Mouse (Mus musculus) heart, adult 18-20 months (tissue): ENCODE measurements around the gene Emc6. TPM values are rescaled to one million over a fixed set of nuclear protein-coding genes. Genes with fewer than 3 reads are reported as not detected.

Experiments used
- total RNA-seq, 2 experiments: library from RNA; stranded (reverse); gene quantifications; 2 replicates each; pipeline ENCODE4 v1.2.3; 2021

Gene Emc6
- total RNA-seq, 2 experiments from 2014 or later = 94.8 to 98.0 TPM

Other genes with a start within 250 kb of the Emc6 start
- gene Atp2a3, start 215.9 kb downstream of the Emc6 start, total RNA-seq = 10 to 100 TPM in 1 of 2 experiments, 1 to 10 TPM in 1; 8.6 to 15.8 TPM
- under 1 TPM; 0.25 to 0.28 TPM for gene P2rx1, start 177.9 kb downstream of the Emc6 start, total RNA-seq
- gene Camkk1, start 158.0 kb downstream of the Emc6 start, total RNA-seq = under 1 TPM; 0.90 to 0.92 TPM
- 1 to 10 TPM; 5.6 to 6.2 TPM for gene Ncbp3, start 129.3 kb downstream of the Emc6 start, total RNA-seq
- gene Itgae, start 86.5 kb downstream of the Emc6 start, total RNA-seq = under 1 TPM; 0.10 to 0.41 TPM
- gene Haspin, start 38.7 kb downstream of the Emc6 start, total RNA-seq = under 1 TPM; 0.12 to 0.21 TPM
- 10 to 100 TPM; 14.4 to 17.1 TPM for gene P2rx5, start 16.6 kb downstream of the Emc6 start, total RNA-seq
- gene Tax1bp3, start within 50 bp of the Emc6 start, total RNA-seq = 10 to 100 TPM; 48.7 to 53.3 TPM
- 1 to 10 TPM; 10.0 TPM for gene Ctns, start 22.0 kb upstream of the Emc6 start, total RNA-seq
- gene Shpk, start 22.4 kb upstream of the Emc6 start, total RNA-seq = 1 to 10 TPM in 1 of 2 experiments, under 1 TPM in 1; 0.92 to 1.5 TPM
- not detected for gene Trpv1, start 57.3 kb upstream of the Emc6 start, total RNA-seq
- not detected for gene Trpv3, start 90.4 kb upstream of the Emc6 start, total RNA-seq
- 1 to 10 TPM; 1.4 to 3.1 TPM for gene Aspa, start 152.6 kb upstream of the Emc6 start, total RNA-seq
- not detected for gene Gm49340, start 152.7 kb upstream of the Emc6 start, total RNA-seq
- gene Spata22, start 152.7 kb upstream of the Emc6 start, total RNA-seq = not detected
- gene Olfr20, start 173.7 kb upstream of the Emc6 start, total RNA-seq = not detected
- not detected for gene Olfr376, start 194.2 kb upstream of the Emc6 start, total RNA-seq
- not detected for gene Olfr1, start 222.6 kb upstream of the Emc6 start, total RNA-seq